Mouse (Mus musculus): ENCODE measurements around the gene Plekha8. TPM values are rescaled to one million over a fixed set of nuclear protein-coding genes. Genes with fewer than 3 reads are reported as not detected.

The Plekha8 gene
- polyA plus RNA-seq, 1 experiment = 14.4 TPM

GRCm38 (mm10) chr6:54684085-54684484, 89.2 kb downstream of the Plekha8 start:
- TF ChIP-seq CTCF (IDR thresholded peaks at IDR 0.05; ENCODE audit: control insufficient read depth, insufficient read depth, insufficient replicate concordance, low read depth, low read length) (no peak), POLR2A (IDR thresholded peaks at IDR 0.05; ENCODE audit: control insufficient read depth, low read depth, low read length) (no peak)
- H3K4me3 ChIP-seq (ENCODE audit: control insufficient read depth, low read depth, low read length) = no peak overlapping the region
- H3K27ac ChIP-seq (ENCODE audit: control insufficient read depth, insufficient read depth, low read depth, low read length) = no peak overlapping the region
- H3K27me3 ChIP-seq (ENCODE audit: control insufficient read depth, insufficient read depth, low read length) = no peaks in the 10 kb centered on the region
- no peaks in the 10 kb centered on the region for H3K36me3 ChIP-seq (ENCODE audit: control insufficient read depth, insufficient read depth, low read length)
- peaks cover 18% of the 10 kb centered on the region for H3K4me1 ChIP-seq (ENCODE audit: control insufficient read depth, insufficient read depth, low read length)

- Histone ChIP-seq H3K4me1 (ENCODE audit: control insufficient read depth, insufficient read depth, low read length) (peaks cover 18% of the 10 kb centered on the region), H3K27me3 (ENCODE audit: control insufficient read depth, insufficient read depth, low read length) (no peaks in the 10 kb centered on the region), H3K36me3 (ENCODE audit: control insufficient read depth, insufficient read depth, low read length) (no peaks in the 10 kb centered on the region), H3K4me3 (ENCODE audit: control insufficient read depth, low read depth, low read length) (no peak overlapping the region), H3K27ac (ENCODE audit: control insufficient read depth, insufficient read depth, low read depth, low read length) (no peak overlapping the region)
- TF ChIP-seq CTCF (IDR thresholded peaks at IDR 0.05; ENCODE audit: control insufficient read depth, insufficient read depth, insufficient replicate concordance, low read depth, low read length) (no peak), POLR2A (IDR thresholded peaks at IDR 0.05; ENCODE audit: control insufficient read depth, low read depth, low read length) (no peak)
Observed at GRCm38 (mm10) chr6:54685103-54685502, 90.2 kb downstream of the Plekha8 start.

- no peak overlapping the region for H3K4me3 ChIP-seq (ENCODE audit: control insufficient read depth, low read depth, low read length)
- peaks cover 15% of the 10 kb centered on the region for H3K4me1 ChIP-seq (ENCODE audit: control insufficient read depth, insufficient read depth, low read length)
- no peaks in the 10 kb centered on the region for H3K27me3 ChIP-seq (ENCODE audit: control insufficient read depth, insufficient read depth, low read length)
- TF ChIP-seq POLR2A (IDR thresholded peaks at IDR 0.05; ENCODE audit: control insufficient read depth, low read depth, low read length) (no peak), CTCF (IDR thresholded peaks at IDR 0.05; ENCODE audit: control insufficient read depth, insufficient read depth, insufficient replicate concordance, low read depth, low read length) (no peak)
- H3K27ac ChIP-seq (ENCODE audit: control insufficient read depth, insufficient read depth, low read depth, low read length) = no peak overlapping the region
- H3K36me3 ChIP-seq (ENCODE audit: control insufficient read depth, insufficient read depth, low read length) = no peaks in the 10 kb centered on the region
Observed at GRCm38 (mm10) chr6:54685716-54686395, 90.9 kb downstream of the Plekha8 start.

- Histone ChIP-seq H3K4me1 (ENCODE audit: control insufficient read depth, insufficient read depth, low read length) (peaks cover 7% of the 10 kb centered on the region), H3K27me3 (ENCODE audit: control insufficient read depth, insufficient read depth, low read length) (no peaks in the 10 kb centered on the region), H3K4me3 (ENCODE audit: control insufficient read depth, low read depth, low read length) (no peak overlapping the region), H3K36me3 (ENCODE audit: control insufficient read depth, insufficient read depth, low read length) (no peaks in the 10 kb centered on the region), H3K27ac (ENCODE audit: control insufficient read depth, insufficient read depth, low read depth, low read length) (no peak overlapping the region)
- no peak for TF ChIP-seq POLR2A (IDR thresholded peaks at IDR 0.05; ENCODE audit: control insufficient read depth, low read depth, low read length)
- TF ChIP-seq CTCF (IDR thresholded peaks at IDR 0.05; ENCODE audit: control insufficient read depth, insufficient read depth, insufficient replicate concordance, low read depth, low read length) = no peak
Observed at GRCm38 (mm10) chr6:54686946-54687737, 92.2 kb downstream of the Plekha8 start.

- no peaks in the 10 kb centered on the region for H3K36me3 ChIP-seq (ENCODE audit: control insufficient read depth, insufficient read depth, low read length)
- H3K27me3 ChIP-seq (ENCODE audit: control insufficient read depth, insufficient read depth, low read length) = no peaks in the 10 kb centered on the region
- no peak overlapping the region for H3K4me3 ChIP-seq (ENCODE audit: control insufficient read depth, low read depth, low read length)
- TF ChIP-seq CTCF (IDR thresholded peaks at IDR 0.05; ENCODE audit: control insufficient read depth, insufficient read depth, insufficient replicate concordance, low read depth, low read length) (no peak), POLR2A (IDR thresholded peaks at IDR 0.05; ENCODE audit: control insufficient read depth, low read depth, low read length) (no peak)
- no peak overlapping the region for H3K27ac ChIP-seq (ENCODE audit: control insufficient read depth, insufficient read depth, low read depth, low read length)
- H3K4me1 ChIP-seq (ENCODE audit: control insufficient read depth, insufficient read depth, low read length) = no peaks in the 10 kb centered on the region; the same call in 1 of the 2 replicates
Observed at GRCm38 (mm10) chr6:54688467-54689323, 93.8 kb downstream of the Plekha8 start.

- Histone ChIP-seq H3K27ac (ENCODE audit: control insufficient read depth, insufficient read depth, low read depth, low read length) (no peak overlapping the region), H3K4me3 (ENCODE audit: control insufficient read depth, low read depth, low read length) (no peak overlapping the region), H3K27me3 (ENCODE audit: control insufficient read depth, insufficient read depth, low read length) (no peaks in the 10 kb centered on the region), H3K4me1 (ENCODE audit: control insufficient read depth, insufficient read depth, low read length) (no peaks in the 10 kb centered on the region; the same call in 1 of the 2 replicates), H3K36me3 (ENCODE audit: control insufficient read depth, insufficient read depth, low read length) (no peaks in the 10 kb centered on the region)
- TF ChIP-seq POLR2A (IDR thresholded peaks at IDR 0.05; ENCODE audit: control insufficient read depth, low read depth, low read length) = no peak
Observed at GRCm38 (mm10) chr6:54689686-54690085, 94.8 kb downstream of the Plekha8 start.

- Histone ChIP-seq H3K4me1 (ENCODE audit: control insufficient read depth, insufficient read depth, low read length) (no peaks in the 10 kb centered on the region; the same call in 1 of the 2 replicates), H3K27ac (ENCODE audit: control insufficient read depth, insufficient read depth, low read depth, low read length) (no peak overlapping the region), H3K27me3 (ENCODE audit: control insufficient read depth, insufficient read depth, low read length) (no peaks in the 10 kb centered on the region), H3K36me3 (ENCODE audit: control insufficient read depth, insufficient read depth, low read length) (no peaks in the 10 kb centered on the region), H3K4me3 (ENCODE audit: control insufficient read depth, low read depth, low read length) (no peak overlapping the region)
- TF ChIP-seq POLR2A (IDR thresholded peaks at IDR 0.05; ENCODE audit: control insufficient read depth, low read depth, low read length) (no peak), CTCF (IDR thresholded peaks at IDR 0.05; ENCODE audit: control insufficient read depth, insufficient read depth, insufficient replicate concordance, low read depth, low read length) (no peak)
Observed at GRCm38 (mm10) chr6:54690838-54691237, 95.9 kb downstream of the Plekha8 start.
